Mouse (Mus musculus): ENCODE results near the gene Mecom. TPM values are rescaled to one million over a fixed set of nuclear protein-coding genes. Genes with fewer than 3 reads are reported as not detected.
A peak's percentile ranks its signal among the peaks of the same experiment; 100 is the strongest.

Gene Mecom
- total and polyA plus RNA-seq, 2 experiments from 2014 or later = 1.9 to 3.9 TPM

- no peak overlapping the region for H3K4me3 ChIP-seq (ENCODE audit: low read depth, low read length)
- WGBS = 63% methylated on average over 15 of the region's 15 CpGs
- ATAC-seq (no peak), DNase-seq (no peak)
- H3K9ac ChIP-seq = no peak overlapping the region
- no peaks in the 10 kb centered on the region for H3K36me3 ChIP-seq (ENCODE audit: insufficient read depth)
- no peak overlapping the region for H3K27ac ChIP-seq (ENCODE audit: low read depth, low read length)
- H3K9me3 ChIP-seq (ENCODE audit: low read length) = no peaks in the 10 kb centered on the region
- H3K27me3 ChIP-seq (ENCODE audit: insufficient read depth, low read length) = no peaks in the 10 kb centered on the region
- H3K4me2 ChIP-seq (ENCODE audit: low read depth) = no peak overlapping the region
- TF ChIP-seq CTCF (IDR thresholded peaks at IDR 0.05; ENCODE audit: low read depth) = no peak
- no peaks in the 10 kb centered on the region for H3K4me1 ChIP-seq (ENCODE audit: insufficient read depth)
These were observed 94.0 kb downstream of the Mecom start for GRCm38 (mm10) chr3:30453546-30454455.

- DNase-seq (no peak), ATAC-seq (no peak)
- Histone ChIP-seq H3K4me3 (ENCODE audit: low read depth, low read length) (no peak overlapping the region), H3K27ac (ENCODE audit: low read depth, low read length) (no peak overlapping the region), H3K4me1 (ENCODE audit: insufficient read depth) (no peaks in the 10 kb centered on the region), H3K27me3 (ENCODE audit: insufficient read depth, low read length) (no peaks in the 10 kb centered on the region), H3K9me3 (ENCODE audit: low read length) (no peaks in the 10 kb centered on the region), H3K4me2 (ENCODE audit: low read depth) (no peak overlapping the region), H3K36me3 (ENCODE audit: insufficient read depth) (no peaks in the 10 kb centered on the region), H3K9ac (no peak overlapping the region)
- WGBS = 74% methylated on average over 6 of the region's 6 CpGs
- TF ChIP-seq CTCF (IDR thresholded peaks at IDR 0.05; ENCODE audit: low read depth) = no peak
These were observed 94.8 kb downstream of the Mecom start for GRCm38 (mm10) chr3:30453046-30453445.

GRCm38 (mm10) chr3:30452511-30452910 is 95.3 kb downstream of the Mecom start:
- Histone ChIP-seq H3K4me1 (ENCODE audit: insufficient read depth) (no peaks in the 10 kb centered on the region), H3K9me3 (ENCODE audit: low read length) (no peaks in the 10 kb centered on the region), H3K27me3 (ENCODE audit: insufficient read depth, low read length) (no peaks in the 10 kb centered on the region), H3K9ac (no peak overlapping the region), H3K4me2 (ENCODE audit: low read depth) (no peak overlapping the region), H3K27ac (ENCODE audit: low read depth, low read length) (no peak overlapping the region), H3K4me3 (ENCODE audit: low read depth, low read length) (no peak overlapping the region), H3K36me3 (ENCODE audit: insufficient read depth) (no peaks in the 10 kb centered on the region)
- ATAC-seq = no peak
- WGBS = 81% methylated on average over 7 of the region's 7 CpGs
- DNase-seq = no peak
- no peak for TF ChIP-seq CTCF (IDR thresholded peaks at IDR 0.05; ENCODE audit: low read depth)

- Histone ChIP-seq H3K27ac (ENCODE audit: low read depth, low read length) (no peak overlapping the region), H3K36me3 (ENCODE audit: insufficient read depth) (no peaks in the 10 kb centered on the region), H3K4me1 (ENCODE audit: insufficient read depth) (no peaks in the 10 kb centered on the region), H3K9ac (no peak overlapping the region), H3K27me3 (ENCODE audit: insufficient read depth, low read length) (no peaks in the 10 kb centered on the region), H3K4me3 (ENCODE audit: low read depth, low read length) (no peak overlapping the region), H3K9me3 (ENCODE audit: low read length) (no peaks in the 10 kb centered on the region), H3K4me2 (ENCODE audit: low read depth) (no peak overlapping the region)
- 88% methylated on average over 10 of the region's 10 CpGs for WGBS
- DNase-seq (no peak), ATAC-seq (no peak)
- TF ChIP-seq CTCF (IDR thresholded peaks at IDR 0.05; ENCODE audit: low read depth) = no peak
These were observed 97.4 kb downstream of the Mecom start for GRCm38 (mm10) chr3:30450206-30450965.

GRCm38 (mm10) chr3:30448624-30449023 is 99.2 kb downstream of the Mecom start:
- H3K4me2 ChIP-seq (ENCODE audit: low read depth) = no peak overlapping the region
- no peak overlapping the region for H3K9ac ChIP-seq
- H3K4me3 ChIP-seq (ENCODE audit: low read depth, low read length) = no peak overlapping the region
- no peaks in the 10 kb centered on the region for H3K36me3 ChIP-seq (ENCODE audit: insufficient read depth)
- no peaks in the 10 kb centered on the region for H3K27me3 ChIP-seq (ENCODE audit: insufficient read depth, low read length)
- WGBS = 78% methylated on average over 1 of the region's 1 CpGs
- no peaks in the 10 kb centered on the region for H3K4me1 ChIP-seq (ENCODE audit: insufficient read depth)
- H3K9me3 ChIP-seq (ENCODE audit: low read length) = no peaks in the 10 kb centered on the region
- TF ChIP-seq CTCF (IDR thresholded peaks at IDR 0.05; ENCODE audit: low read depth) = peak; percentile 27; the same call in 1 of the 2 replicates
- no peak for DNase-seq
- no peak for ATAC-seq
- no peak overlapping the region for H3K27ac ChIP-seq (ENCODE audit: low read depth, low read length)

- Histone ChIP-seq H3K36me3 (ENCODE audit: insufficient read depth) (no peaks in the 10 kb centered on the region), H3K4me3 (ENCODE audit: low read depth, low read length) (no peak overlapping the region), H3K27me3 (ENCODE audit: insufficient read depth, low read length) (no peaks in the 10 kb centered on the region), H3K9me3 (ENCODE audit: low read length) (no peaks in the 10 kb centered on the region), H3K4me1 (ENCODE audit: insufficient read depth) (no peaks in the 10 kb centered on the region), H3K27ac (ENCODE audit: low read depth, low read length) (no peak overlapping the region), H3K9ac (no peak overlapping the region), H3K4me2 (ENCODE audit: low read depth) (no peak overlapping the region)
- WGBS = 92% methylated on average over 6 of the region's 6 CpGs
- DNase-seq (no peak), ATAC-seq (no peak)
- no peak for TF ChIP-seq CTCF (IDR thresholded peaks at IDR 0.05; ENCODE audit: low read depth)
These were observed 101.8 kb downstream of the Mecom start for GRCm38 (mm10) chr3:30445970-30446442.

All from forebrain, postnatal 0 days (tissue).